Mouse (Mus musculus): ENCODE measurements around the gene Ifne. TPM values are rescaled to one million over a fixed set of nuclear protein-coding genes. Genes with fewer than 3 reads are reported as not detected.

The Ifne gene
- polyA plus RNA-seq (2015; fragmentation: Nextera tagmentation; extraction: Ambion mirVana): not detected in 2 replicates

- H3K4me3 ChIP-seq: no peak within 1 kb of the TSS
- no peak for ATAC-seq (ENCODE audit: insufficient number of reproducible peaks, low FRiP score, low TSS enrichment, low read depth)
- no peaks in the 10 kb centered on the region for H3K36me3 ChIP-seq
- H3K4me1 ChIP-seq: no peaks in the 10 kb centered on the region
- H3K27me3 ChIP-seq: no peaks in the 10 kb centered on the region
- H3K9me3 ChIP-seq: no peaks in the 10 kb centered on the region
- WGBS: 77% methylated on average over 8 of the region's 8 CpGs
- H3K4me2 ChIP-seq: no peak within 1 kb of the TSS
- no peak within 1 kb of the TSS for H3K9ac ChIP-seq
- H3K27ac ChIP-seq: no peak within 1 kb of the TSS
These were observed at the start of gene Ifne for GRCm38 (mm10) chr4:88880101-88880500. Gene Ifne, minus strand, starts transcription at chr4:88880201.

GRCm38 (mm10) chr4:88928341-88929102, 48.5 kb upstream of the Ifne start:
- 49% methylated on average over 4 of the region's 4 CpGs for WGBS
- ATAC-seq (ENCODE audit: insufficient number of reproducible peaks, low FRiP score, low TSS enrichment, low read depth): no peak
- H3K36me3 ChIP-seq: no peaks in the 10 kb centered on the region

GRCm38 (mm10) chr4:88927850-88928249, 47.8 kb upstream of the Ifne start:
- ATAC-seq (ENCODE audit: insufficient number of reproducible peaks, low FRiP score, low TSS enrichment, low read depth): no peak
- WGBS: 67% methylated on average over 2 of the region's 2 CpGs

More at GRCm38 (mm10) chr4:88928341-88929102, 48.5 kb upstream of the Ifne start:
- H3K27me3 ChIP-seq: no peaks in the 10 kb centered on the region
- H3K4me1 ChIP-seq: no peaks in the 10 kb centered on the region
- H3K4me2 ChIP-seq: no peak overlapping the region
- H3K27ac ChIP-seq: no peak overlapping the region
- H3K9me3 ChIP-seq: no peaks in the 10 kb centered on the region
- H3K4me3 ChIP-seq: no peak overlapping the region
- no peak overlapping the region for H3K9ac ChIP-seq

GRCm38 (mm10) chr4:88926637-88927036, 46.6 kb upstream of the Ifne start:
- no peak overlapping the region for H3K9ac ChIP-seq
- no peak overlapping the region for H3K4me3 ChIP-seq
- H3K27me3 ChIP-seq: no peaks in the 10 kb centered on the region
- 0 out of 2 replicates have a peak, but pooled peaks cover 3% of the 10 kb centered on the region for H3K4me1 ChIP-seq
- 79% methylated on average over 1 of the region's 1 CpGs for WGBS
- ATAC-seq (ENCODE audit: insufficient number of reproducible peaks, low FRiP score, low TSS enrichment, low read depth): no peak
- no peaks in the 10 kb centered on the region for H3K9me3 ChIP-seq
- H3K4me2 ChIP-seq: no peak overlapping the region
- H3K27ac ChIP-seq: no peak overlapping the region
- H3K36me3 ChIP-seq: no peaks in the 10 kb centered on the region

More at GRCm38 (mm10) chr4:88927850-88928249, 47.8 kb upstream of the Ifne start:
- Histone ChIP-seq H3K9me3 (no peaks in the 10 kb centered on the region), H3K27ac (no peak overlapping the region), H3K27me3 (no peaks in the 10 kb centered on the region), H3K4me3 (no peak overlapping the region), H3K4me2 (no peak overlapping the region), H3K9ac (no peak overlapping the region), H3K36me3 (no peaks in the 10 kb centered on the region), H3K4me1 (no peaks in the 10 kb centered on the region)

- Histone ChIP-seq H3K9me3 (no peaks in the 10 kb centered on the region), H3K9ac (no peak overlapping the region), H3K36me3 (no peaks in the 10 kb centered on the region), H3K4me2 (no peak overlapping the region), H3K27me3 (no peaks in the 10 kb centered on the region), H3K4me1 (0 out of 2 replicates have a peak, but pooled peaks cover 3% of the 10 kb centered on the region), H3K27ac (no peak overlapping the region), H3K4me3 (no peak overlapping the region)
- WGBS: 91% methylated on average over 1 of the region's 1 CpGs
- ATAC-seq (ENCODE audit: insufficient number of reproducible peaks, low FRiP score, low TSS enrichment, low read depth): no peak
These were observed 46.1 kb upstream of the Ifne start for GRCm38 (mm10) chr4:88926082-88926481.

- 92% methylated on average over 2 of the region's 2 CpGs for WGBS
- no peaks in the 10 kb centered on the region for H3K36me3 ChIP-seq
These were observed 45.5 kb upstream of the Ifne start for GRCm38 (mm10) chr4:88925456-88925855.

GRCm38 (mm10) chr4:88921280-88921679, 41.3 kb upstream of the Ifne start:
- ATAC-seq (ENCODE audit: insufficient number of reproducible peaks, low FRiP score, low TSS enrichment, low read depth): no peak
- no peaks in the 10 kb centered on the region for H3K27me3 ChIP-seq
- H3K4me1 ChIP-seq: 0 out of 2 replicates have a peak, but pooled peaks cover 3% of the 10 kb centered on the region
- 80% methylated on average over 5 of the region's 5 CpGs for WGBS
- H3K4me3 ChIP-seq: no peak overlapping the region
- no peaks in the 10 kb centered on the region for H3K9me3 ChIP-seq
- no peak overlapping the region for H3K9ac ChIP-seq
- H3K4me2 ChIP-seq: no peak overlapping the region
- H3K36me3 ChIP-seq: no peaks in the 10 kb centered on the region
- H3K27ac ChIP-seq: no peak overlapping the region

More at GRCm38 (mm10) chr4:88925456-88925855, 45.5 kb upstream of the Ifne start:
- no peak for ATAC-seq (ENCODE audit: insufficient number of reproducible peaks, low FRiP score, low TSS enrichment, low read depth)
- H3K27ac ChIP-seq: no peak overlapping the region
- no peaks in the 10 kb centered on the region for H3K27me3 ChIP-seq
- no peak overlapping the region for H3K4me3 ChIP-seq
- H3K9me3 ChIP-seq: no peaks in the 10 kb centered on the region
- no peak overlapping the region for H3K4me2 ChIP-seq
- H3K9ac ChIP-seq: no peak overlapping the region
- 0 out of 2 replicates have a peak, but pooled peaks cover 3% of the 10 kb centered on the region for H3K4me1 ChIP-seq

GRCm38 (mm10) chr4:88917770-88918460, 37.9 kb upstream of the Ifne start:
- Histone ChIP-seq H3K4me2 (no peak overlapping the region), H3K4me1 (0 out of 2 replicates have a peak, but pooled peaks cover 3% of the 10 kb centered on the region), H3K27me3 (no peaks in the 10 kb centered on the region), H3K9me3 (no peaks in the 10 kb centered on the region), H3K36me3 (no peaks in the 10 kb centered on the region), H3K27ac (no peak overlapping the region), H3K4me3 (no peak overlapping the region), H3K9ac (no peak overlapping the region)
- no peak for ATAC-seq (ENCODE audit: insufficient number of reproducible peaks, low FRiP score, low TSS enrichment, low read depth)
- 91% methylated on average over 5 of the region's 5 CpGs for WGBS

GRCm38 (mm10) chr4:88916306-88916705, 36.3 kb upstream of the Ifne start:
- no peak overlapping the region for H3K27ac ChIP-seq
- WGBS: 81% methylated on average over 4 of the region's 4 CpGs

GRCm38 (mm10) chr4:88913984-88914383, 34.0 kb upstream of the Ifne start:
- Histone ChIP-seq H3K4me3 (no peak overlapping the region), H3K27me3 (no peaks in the 10 kb centered on the region), H3K27ac (no peak overlapping the region), H3K4me1 (no peaks in the 10 kb centered on the region), H3K9me3 (no peaks in the 10 kb centered on the region), H3K4me2 (no peak overlapping the region), H3K9ac (no peak overlapping the region), H3K36me3 (no peaks in the 10 kb centered on the region)
- WGBS: 76% methylated on average over 1 of the region's 1 CpGs
- ATAC-seq (ENCODE audit: insufficient number of reproducible peaks, low FRiP score, low TSS enrichment, low read depth): no peak

More at GRCm38 (mm10) chr4:88916306-88916705, 36.3 kb upstream of the Ifne start:
- Histone ChIP-seq H3K9me3 (no peaks in the 10 kb centered on the region), H3K27me3 (no peaks in the 10 kb centered on the region), H3K9ac (no peak overlapping the region), H3K36me3 (no peaks in the 10 kb centered on the region), H3K4me3 (no peak overlapping the region), H3K4me1 (no peaks in the 10 kb centered on the region), H3K4me2 (no peak overlapping the region)
- ATAC-seq (ENCODE audit: insufficient number of reproducible peaks, low FRiP score, low TSS enrichment, low read depth): no peak

- Histone ChIP-seq H3K4me3 (no peak overlapping the region), H3K36me3 (no peaks in the 10 kb centered on the region), H3K4me1 (no peaks in the 10 kb centered on the region), H3K27me3 (no peaks in the 10 kb centered on the region), H3K4me2 (no peak overlapping the region), H3K9me3 (no peaks in the 10 kb centered on the region), H3K27ac (no peak overlapping the region), H3K9ac (no peak overlapping the region)
- 85% methylated on average over 2 of the region's 2 CpGs for WGBS
- no peak for ATAC-seq (ENCODE audit: insufficient number of reproducible peaks, low FRiP score, low TSS enrichment, low read depth)
These were observed 32.9 kb upstream of the Ifne start for GRCm38 (mm10) chr4:88912882-88913281.

GRCm38 (mm10) chr4:88912187-88912586, 32.2 kb upstream of the Ifne start:
- no peaks in the 10 kb centered on the region for H3K36me3 ChIP-seq
- no peak overlapping the region for H3K4me3 ChIP-seq
- no peak overlapping the region for H3K27ac ChIP-seq
- no peak for ATAC-seq (ENCODE audit: insufficient number of reproducible peaks, low FRiP score, low TSS enrichment, low read depth)
- no peaks in the 10 kb centered on the region for H3K9me3 ChIP-seq
- no peaks in the 10 kb centered on the region for H3K4me1 ChIP-seq
- no peak overlapping the region for H3K4me2 ChIP-seq
- 50% methylated on average over 9 of the region's 9 CpGs for WGBS
- H3K9ac ChIP-seq: no peak overlapping the region
- no peaks in the 10 kb centered on the region for H3K27me3 ChIP-seq

Measured in limb, embryonic 15.5 days (tissue).